Mouse (Mus musculus) kidney, postnatal 0 days (tissue): ENCODE results near the gene Ddx3y. TPM values are rescaled to one million over a fixed set of nuclear protein-coding genes. Genes with fewer than 3 reads are reported as not detected.
A peak's percentile ranks its signal among the peaks of the same experiment; 100 is the strongest.

Source experiments
- ATAC-seq: fragments of 200-750 bp; cut with Nextera tagmentation; replicated peaks from 2 replicates; pipeline ENCODE4 v1.8.0; 2017; ENCODE audit warnings: low read depth, moderate number of reproducible peaks, moderate TSS enrichment, moderate library complexity; ENCODE audit not compliant: low FRiP score
- DNase-seq: peaks from one replicate; pipeline ENCODE4 v3.0.0-alpha.2; 2016; ENCODE audit warnings: low spot score
- H3K27ac ChIP-seq: fragments of 300-500 bp; sonication (generic); 2 replicates; pipeline ENCODE4 v1.5.1; 2014; ENCODE audit warnings: mild to moderate bottlenecking
- H3K27me3 ChIP-seq: fragments of 300-500 bp; sonication (generic); 2 replicates; pipeline ENCODE4 v1.6.1; 2014; ENCODE audit warnings: low read length, mixed read lengths; ENCODE audit not compliant: insufficient read depth
- H3K36me3 ChIP-seq: fragments of 300-500 bp; sonication (generic); 2 replicates; pipeline ENCODE4 v1.6.1; 2014; ENCODE audit warnings: low read length, mixed read lengths; ENCODE audit not compliant: insufficient read depth
- H3K4me1 ChIP-seq: fragments of 300-500 bp; sonication (generic); replicated peaks from 2 replicates; pipeline ENCODE4 v1.6.1; 2014; ENCODE audit warnings: antibody characterized with exemption, low read length, mixed read lengths; ENCODE audit not compliant: insufficient read depth
- H3K4me2 ChIP-seq: fragments of 300-500 bp; sonication (generic); 2 replicates; pipeline ENCODE4 v1.6.1; 2014; ENCODE audit warnings: mild to moderate bottlenecking, low read length, moderate library complexity, mixed read lengths
- H3K4me3 ChIP-seq: fragments of 300-500 bp; sonication (generic); replicated peaks from 2 replicates; pipeline ENCODE4 v1.5.1; 2014; ENCODE audit warnings: low read depth, low read length
- H3K9ac ChIP-seq: fragments of 300-500 bp; sonication (generic); 2 replicates; pipeline ENCODE4 v1.6.1; 2014; ENCODE audit warnings: low read depth, low read length
- H3K9me3 ChIP-seq: fragments of 300-500 bp; sonication (generic); replicated peaks from 2 replicates; pipeline ENCODE4 v1.6.1; 2016; ENCODE audit warnings: low read length, inconsistent platforms, mixed read lengths
- CTCF ChIP-seq: IDR thresholded peaks from 2 replicates; pipeline ENCODE4 v1.5.1; 2016; ENCODE audit warnings: antibody characterized with exemption, low read depth, mild to moderate bottlenecking, moderate library complexity
- WGBS: fragments of 180-500 bp; shearing (Covaris S2); extraction: QIAGEN DNeasy Blood & Tissue Kit; methylation state at CpG from one replicate; pipeline ENCODE4 v1.1.7; 2014; 5-methylcytosine and 5-hydroxymethylcytosine counted together
- polyA plus RNA-seq: library from polyadenylated mRNA; unstranded; fragments of >200 nt; fragmentation: Nextera tagmentation; extraction: Ambion mirVana; gene quantifications from 2 replicates; pipeline ENCODE4 v1.2.1, GENCODE M21; 2015

The Ddx3y gene
- polyA plus RNA-seq, 1 experiment from 2014 or later: 33.7 TPM

GRCm38 (mm10) chrY:1244421-1244820 is 42.0 kb downstream of the Ddx3y start:
- Histone ChIP-seq H3K27ac (no peak overlapping the region), H3K9ac (no peak overlapping the region), H3K4me3 (peak overlapping the region; percentile 37; the same call in 1 of the 2 replicates), H3K27me3 (no peaks in the 10 kb centered on the region), H3K4me1 (no peaks in the 10 kb centered on the region), H3K4me2 (peak overlapping the region; percentile 32), H3K36me3 (no peaks in the 10 kb centered on the region), H3K9me3 (no peaks in the 10 kb centered on the region)
- DNase-seq (peak; percentile 0), ATAC-seq (no peak)
- no peak for TF ChIP-seq CTCF
- WGBS: 23% methylated on average over 3 of the region's 5 CpGs

- Histone ChIP-seq H3K9ac (no peak overlapping the region), H3K9me3 (no peaks in the 10 kb centered on the region), H3K36me3 (no peaks in the 10 kb centered on the region), H3K4me3 (no peak overlapping the region), H3K4me2 (no peak overlapping the region), H3K27ac (no peak overlapping the region), H3K4me1 (no peaks in the 10 kb centered on the region), H3K27me3 (no peaks in the 10 kb centered on the region)
- DNase-seq: no peak
- ATAC-seq: no peak
- no peak for TF ChIP-seq CTCF
- WGBS: 77% methylated on average over 6 of the region's 7 CpGs
Observed at GRCm38 (mm10) chrY:1220001-1220400, 66.4 kb downstream of the Ddx3y start.

Other genes with a start within 250 kb of the Ddx3y start
- 15.4 and 17.3 TPM in 2 replicates for gene Uty, start 40.9 kb downstream of the Ddx3y start, polyA plus RNA-seq
- gene Usp9y, start 173.2 kb upstream of the Ddx3y start, polyA plus RNA-seq: not detected in 2 replicates